8 mouse cellular contexts compared by ENCODE assay signal in genomic region chr2:85136089-85136488, GRCm38 (mm10). TPM values are rescaled to one million over a fixed set of nuclear protein-coding genes. Genes with fewer than 3 reads are reported as not detected.
DNase-seq lines count a peak whose midpoint lies in the region; ATAC-seq and TF ChIP-seq lines count a peak whose summit lies in the region.

Aplnr (plus strand) TSS chr2:85136225.

- H3K27me3 ChIP-seq in forebrain, embryonic 12.5 days = no peaks in the 10 kb centered on the region; the same call in 1 of the 2 replicates
- H3K27me3 ChIP-seq in hindbrain, embryonic 15.5 days = no peaks in the 10 kb centered on the region
- H3K27me3 ChIP-seq in lung, embryonic 16.5 days (ENCODE audit: control insufficient read depth, insufficient read depth, low read depth, low read length) = no peaks in the 10 kb centered on the region

- no peak within 1 kb of the TSS for H3K9ac ChIP-seq in forebrain, embryonic 12.5 days
- no peak within 1 kb of the TSS for H3K9ac ChIP-seq in hindbrain, embryonic 15.5 days
- H3K9ac ChIP-seq in lung, embryonic 16.5 days (ENCODE audit: low read length) = peak within 1 kb of the TSS; percentile 65

- H3K27ac ChIP-seq in gastrocnemius, adult 2 months = peak within 1 kb of the TSS; percentile 79
- H3K27ac ChIP-seq in forebrain, embryonic 12.5 days = no peak within 1 kb of the TSS
- H3K27ac ChIP-seq in hindbrain, embryonic 15.5 days (replicated peaks) = no peak within 1 kb of the TSS
- peak within 1 kb of the TSS; percentile 73 for H3K27ac ChIP-seq in lung, embryonic 16.5 days (ENCODE audit: low read length)

- no peak within 1 kb of the TSS for H3K4me2 ChIP-seq in forebrain, embryonic 12.5 days
- H3K4me2 ChIP-seq in hindbrain, embryonic 15.5 days = no peak within 1 kb of the TSS
- H3K4me2 ChIP-seq in lung, embryonic 16.5 days (ENCODE audit: low read depth, low read length) = no peak within 1 kb of the TSS

- DNase-seq in gastrocnemius, adult 2 months = no peak
- no peak for DNase-seq in gastrocnemius, adult 18-20 months (ENCODE audit: low spot score)
- no peak for DNase-seq in cerebellum, postnatal 25 days
- DNase-seq in spleen, adult 18-20 months = no peak

- no peaks in the 10 kb centered on the region for H3K36me3 ChIP-seq in forebrain, embryonic 12.5 days (replicated peaks)
- no peaks in the 10 kb centered on the region for H3K36me3 ChIP-seq in hindbrain, embryonic 15.5 days
- no peaks in the 10 kb centered on the region for H3K36me3 ChIP-seq in lung, embryonic 16.5 days (ENCODE audit: control insufficient read depth, insufficient read depth, low read length)

- 4% methylated on average over 4 of the region's 4 CpGs for WGBS in forebrain, embryonic 12.5 days
- WGBS in hindbrain, embryonic 15.5 days = 4% methylated on average over 4 of the region's 4 CpGs
- 10% methylated on average over 4 of the region's 4 CpGs for WGBS in lung, embryonic 16.5 days

- 0 out of 2 replicates have a peak, but pooled peaks have one; percentile 49 for ATAC-seq in forebrain, embryonic 12.5 days (ENCODE audit: low FRiP score)
- ATAC-seq in hindbrain, embryonic 15.5 days (ENCODE audit: low FRiP score, low read depth) = no peak
- ATAC-seq in lung, embryonic 16.5 days (ENCODE audit: low read depth) = peak; percentile 86
- ATAC-seq in CD4-positive, CD25-positive, alpha-beta regulatory T cell, adult 4 months = no peak

- H3K4me1 ChIP-seq in forebrain, embryonic 12.5 days = 0 out of 2 replicates have a peak, but pooled peaks cover under 1% of the 10 kb centered on the region
- H3K4me1 ChIP-seq in hindbrain, embryonic 15.5 days (replicated peaks) = no peaks in the 10 kb centered on the region
- H3K4me1 ChIP-seq in lung, embryonic 16.5 days (replicated peaks; ENCODE audit: control insufficient read depth, insufficient read depth, low read length) = no peaks in the 10 kb centered on the region

- H3K4me3 ChIP-seq in gastrocnemius, adult 2 months = peak within 1 kb of the TSS; percentile 67
- no peak within 1 kb of the TSS; the same call in 1 of the 2 replicates for H3K4me3 ChIP-seq in forebrain, embryonic 12.5 days (replicated peaks)
- 0 out of 2 replicates have a peak within 1 kb of the TSS, but pooled peaks have one; percentile 11 for H3K4me3 ChIP-seq in hindbrain, embryonic 15.5 days
- H3K4me3 ChIP-seq in lung, embryonic 16.5 days (ENCODE audit: low read length) = peak within 1 kb of the TSS; percentile 46

- no peak for TF ChIP-seq CTCF in gastrocnemius, adult 2 months (IDR thresholded peaks at IDR 0.05)

- intact Hi-C loops in gastrocnemius, adult 2 months (cut with DNase I) = no loop called here

- H3K9me3 ChIP-seq in forebrain, embryonic 12.5 days = no peaks in the 10 kb centered on the region
- H3K9me3 ChIP-seq in hindbrain, embryonic 15.5 days = no peaks in the 10 kb centered on the region
- no peaks in the 10 kb centered on the region for H3K9me3 ChIP-seq in lung, embryonic 16.5 days (ENCODE audit: control insufficient read depth, low read length)

RNA-seq across cellular contexts. Expression of gene Aplnr, which starts in this region (rescaled TPM):
- 1 to 10 TPM; 2.5 to 5.6 TPM for total RNA-seq in gastrocnemius, adult 2 months (2021)
- 1 to 10 TPM; 1.2 to 3.3 TPM for total RNA-seq in gastrocnemius, adult 18-20 months (2021)
- 27.7 and 28.1 TPM in 2 replicates for polyA plus RNA-seq in forebrain, embryonic 12.5 days (2016; fragmentation: Nextera tagmentation; extraction: Ambion mirVana)
- polyA plus RNA-seq in hindbrain, embryonic 15.5 days (2015; fragmentation: Nextera tagmentation; extraction: Ambion mirVana) = 30.5 and 31.6 TPM in 2 replicates
- 172 and 194 TPM in 2 replicates for polyA plus RNA-seq in lung, embryonic 16.5 days (2015; fragmentation: Nextera tagmentation; extraction: Ambion mirVana)
- not detected for polyA plus RNA-seq in CD4-positive, CD25-positive, alpha-beta regulatory T cell, adult 4 months (2017; shearing (Covaris generic))

Comparison
In these comparisons a context has a peak if more than half of its experiments do, and no peak if none do; other contexts are left out.
1. RNA of gene Aplnr (polyA plus RNA-seq): 172 to 194 TPM in lung, embryonic 16.5 days, 30.5 to 31.6 TPM in hindbrain, embryonic 15.5 days and 27.7 to 28.1 TPM in forebrain, embryonic 12.5 days; not detected in CD4-positive, CD25-positive, alpha-beta regulatory T cell, adult 4 months; every median in the first group is over 10 times any median in the second.
2. H3K27ac ChIP-seq: peak in gastrocnemius, adult 2 months (single experiment) and lung, embryonic 16.5 days (single experiment); none in forebrain, embryonic 12.5 days (single experiment) and hindbrain, embryonic 15.5 days (single experiment).
3. ATAC-seq: peak in forebrain, embryonic 12.5 days (single experiment) and lung, embryonic 16.5 days (single experiment); none in hindbrain, embryonic 15.5 days (single experiment) and CD4-positive, CD25-positive, alpha-beta regulatory T cell, adult 4 months (single experiment).